Mouse (Mus musculus) liver, embryonic 16.5 days (tissue): ENCODE results near the gene Amh. TPM values are rescaled to one million over a fixed set of nuclear protein-coding genes. Genes with fewer than 3 reads are reported as not detected.
"Not testable (repeated sequence)": the region's sequence is repeated elsewhere in the genome, so short reads cannot be mapped to it uniquely, and the experiment has no call there.

Source experiments
- ATAC-seq: fragments of 200-750 bp; cut with Nextera tagmentation; 2 replicates; pipeline ENCODE4 v1.8.0; 2017; ENCODE audit warnings: low read depth, mild to moderate bottlenecking, moderate number of reproducible peaks, moderate library complexity
- H3K27ac ChIP-seq: fragments of 300-500 bp; sonication (generic); 2 replicates; pipeline ENCODE4 v1.5.1; 2014; ENCODE audit warnings: mild to moderate bottlenecking, low read length
- H3K27me3 ChIP-seq: fragments of 300-500 bp; sonication (generic); 2 replicates; pipeline ENCODE4 v1.6.1; 2014; ENCODE audit warnings: low read depth, low read length, mixed read lengths; ENCODE audit not compliant: control insufficient read depth, insufficient read depth
- H3K36me3 ChIP-seq: fragments of 300-500 bp; sonication (generic); 2 replicates; pipeline ENCODE4 v1.6.1; 2014; ENCODE audit warnings: mild to moderate bottlenecking; ENCODE audit not compliant: control insufficient read depth, insufficient read depth
- H3K4me1 ChIP-seq: fragments of 300-500 bp; sonication (generic); 2 replicates; pipeline ENCODE4 v1.6.1; 2014; ENCODE audit warnings: low read depth, low read length, mixed read lengths; ENCODE audit not compliant: control insufficient read depth
- H3K4me2 ChIP-seq: fragments of 300-500 bp; sonication (generic); 2 replicates; pipeline ENCODE4 v1.6.1; 2014; ENCODE audit warnings: low read depth, low read length, mixed read lengths
- H3K4me3 ChIP-seq: fragments of 300-500 bp; sonication (generic); 2 replicates; pipeline ENCODE4 v1.5.1; 2014; ENCODE audit warnings: low read depth, mild to moderate bottlenecking, low read length
- H3K9ac ChIP-seq: fragments of 300-500 bp; sonication (generic); 2 replicates; pipeline ENCODE4 v1.6.1; 2014; ENCODE audit warnings: low read depth, low read length
- H3K9me3 ChIP-seq: fragments of 300-500 bp; sonication (generic); replicated peaks from 2 replicates; pipeline ENCODE4 v1.6.1; 2016; ENCODE audit warnings: low read length; ENCODE audit not compliant: control insufficient read depth
- WGBS: fragments of 180-500 bp; shearing (Covaris S2); extraction: QIAGEN DNeasy Blood & Tissue Kit; methylation state at CpG from one replicate; pipeline ENCODE4 v1.1.7; 2014; ENCODE audit not compliant: insufficient replicate concordance; 5-methylcytosine and 5-hydroxymethylcytosine counted together
- polyA plus RNA-seq: library from polyadenylated mRNA; unstranded; fragments of >200 nt; fragmentation: Nextera tagmentation; extraction: Ambion mirVana; gene quantifications from 2 replicates; pipeline ENCODE4 v1.2.1, GENCODE M21; 2015

Amh gene
- polyA plus RNA-seq, 1 experiment from 2014 or later = 0.08 TPM

GRCm38 (mm10) chr10:80827063-80827869 lies 22.2 kb downstream of the Amh start:
- peaks cover 19% of the 10 kb centered on the region for H3K36me3 ChIP-seq
- peak overlapping the region; percentile 86 for H3K4me2 ChIP-seq
- H3K9ac ChIP-seq = peak overlapping the region; percentile 79
- ATAC-seq = no peak
- peaks cover 65% of the 10 kb centered on the region for H3K4me1 ChIP-seq
- 6% methylated on average over 29 of the region's 29 CpGs for WGBS
- no peaks in the 10 kb centered on the region for H3K27me3 ChIP-seq
- no peaks in the 10 kb centered on the region for H3K9me3 ChIP-seq
- H3K27ac ChIP-seq = peak overlapping the region; percentile 92
- H3K4me3 ChIP-seq = peak overlapping the region; percentile 75

- H3K9ac ChIP-seq = peak overlapping the region; percentile 79
- no peaks in the 10 kb centered on the region; the same call in 1 of the 2 replicates for H3K27me3 ChIP-seq
- H3K4me1 ChIP-seq = peaks cover 62% of the 10 kb centered on the region
- peaks cover 19% of the 10 kb centered on the region for H3K36me3 ChIP-seq
- peak overlapping the region; percentile 92 for H3K27ac ChIP-seq
- ATAC-seq = no peak
- H3K4me2 ChIP-seq = peak overlapping the region; percentile 86
- H3K4me3 ChIP-seq = peak overlapping the region; percentile 75
- H3K9me3 ChIP-seq = no peaks in the 10 kb centered on the region
- 76% methylated on average over 10 of the region's 10 CpGs for WGBS
Measured at GRCm38 (mm10) chr10:80827870-80828420, 22.9 kb downstream of the Amh start.

GRCm38 (mm10) chr10:80828587-80828986 lies 23.5 kb downstream of the Amh start:
- H3K9ac ChIP-seq, H3K9me3 ChIP-seq, ATAC-seq: not testable (repeated sequence)

GRCm38 (mm10) chr10:80829359-80830278 lies 24.6 kb downstream of the Amh start:
- peaks cover 49% of the 10 kb centered on the region for H3K4me1 ChIP-seq
- peak overlapping the region; percentile 61 for H3K27ac ChIP-seq
- H3K9me3 ChIP-seq = no peaks in the 10 kb centered on the region
- no peak overlapping the region for H3K4me2 ChIP-seq
- peaks cover 14% of the 10 kb centered on the region for H3K27me3 ChIP-seq
- 48% methylated on average over 1 of the region's 1 CpGs for WGBS
- H3K36me3 ChIP-seq = peaks cover 19% of the 10 kb centered on the region
- H3K4me3 ChIP-seq = no peak overlapping the region
- H3K9ac ChIP-seq = no peak overlapping the region
- no peak for ATAC-seq

More at GRCm38 (mm10) chr10:80828587-80828986, 23.5 kb downstream of the Amh start:
- H3K27me3 ChIP-seq, H3K27ac ChIP-seq: not testable (repeated sequence)
- Histone ChIP-seq H3K36me3 (peaks cover 19% of the 10 kb centered on the region), H3K4me3 (peak overlapping the region; percentile 75), H3K4me1 (peaks cover 58% of the 10 kb centered on the region), H3K4me2 (0 out of 2 replicates have a peak overlapping the region, but pooled peaks have one; percentile 86)
- WGBS = 85% methylated on average over 7 of the region's 9 CpGs

- Histone ChIP-seq H3K4me2 (peak overlapping the region; percentile 10; the same call in 1 of the 2 replicates), H3K27ac (peak overlapping the region; percentile 61), H3K4me1 (peaks cover 38% of the 10 kb centered on the region), H3K9me3 (no peaks in the 10 kb centered on the region), H3K36me3 (peaks cover 19% of the 10 kb centered on the region), H3K9ac (peak overlapping the region; percentile 3; the same call in 1 of the 2 replicates), H3K27me3 (peaks cover 29% of the 10 kb centered on the region), H3K4me3 (no peak overlapping the region)
- 3% methylated on average over 9 of the region's 9 CpGs for WGBS
- peak; percentile 7; the same call in 1 of the 2 replicates for ATAC-seq
Measured at GRCm38 (mm10) chr10:80831136-80831535, 26.1 kb downstream of the Amh start.

- H3K36me3 ChIP-seq = peaks cover 19% of the 10 kb centered on the region
- H3K27me3 ChIP-seq = peaks cover 45% of the 10 kb centered on the region
- H3K4me2 ChIP-seq = no peak overlapping the region
- WGBS = 60% methylated on average over 7 of the region's 7 CpGs
- no peak overlapping the region for H3K9ac ChIP-seq
- no peak for ATAC-seq
- H3K4me1 ChIP-seq = peaks cover 38% of the 10 kb centered on the region
- H3K9me3 ChIP-seq = no peaks in the 10 kb centered on the region
- no peak overlapping the region for H3K4me3 ChIP-seq
- H3K27ac ChIP-seq = no peak overlapping the region
Measured at GRCm38 (mm10) chr10:80832818-80833217, 27.8 kb downstream of the Amh start.

GRCm38 (mm10) chr10:80835617-80836016 lies 30.6 kb downstream of the Amh start:
- no peak for ATAC-seq
- peaks cover 50% of the 10 kb centered on the region for H3K27me3 ChIP-seq
- H3K9ac ChIP-seq = no peak overlapping the region

GRCm38 (mm10) chr10:80836949-80837379 lies 31.9 kb downstream of the Amh start:
- Histone ChIP-seq H3K27me3 (peaks cover 60% of the 10 kb centered on the region), H3K4me1 (peaks cover 4% of the 10 kb centered on the region; the same call in 1 of the 2 replicates), H3K36me3 (no peaks in the 10 kb centered on the region), H3K4me2 (no peak overlapping the region), H3K9ac (no peak overlapping the region), H3K9me3 (no peaks in the 10 kb centered on the region), H3K4me3 (no peak overlapping the region), H3K27ac (no peak overlapping the region)
- 41% methylated on average over 7 of the region's 7 CpGs for WGBS
- ATAC-seq = no peak

More at GRCm38 (mm10) chr10:80835617-80836016, 30.6 kb downstream of the Amh start:
- Histone ChIP-seq H3K9me3 (no peaks in the 10 kb centered on the region), H3K4me1 (peaks cover 16% of the 10 kb centered on the region), H3K36me3 (no peaks in the 10 kb centered on the region; the same call in 1 of the 2 replicates), H3K27ac (no peak overlapping the region), H3K4me3 (no peak overlapping the region), H3K4me2 (no peak overlapping the region)
- WGBS = 61% methylated on average over 30 of the region's 30 CpGs
